ENCODE assay signal across 20 mouse cellular contexts in the genomic region with DNA sequence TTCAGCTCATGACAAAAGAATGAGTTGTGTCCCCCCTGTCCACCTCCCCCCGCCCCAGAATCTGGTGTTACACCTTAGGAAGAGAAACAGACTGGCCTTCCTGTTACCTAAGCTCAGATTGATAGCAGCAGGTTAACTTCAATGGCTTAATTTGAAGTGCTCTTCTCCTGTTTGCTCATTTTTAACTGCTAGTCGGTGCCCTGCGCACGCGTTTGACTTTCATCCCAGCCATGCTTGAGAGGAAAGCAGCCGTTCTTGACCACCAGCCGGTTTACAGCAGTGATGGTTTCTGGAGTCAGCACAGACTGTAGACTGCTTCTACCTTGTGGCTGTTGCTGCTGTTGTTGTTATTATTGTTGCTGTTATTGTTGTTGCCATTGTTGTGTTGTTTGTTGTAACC.
"Had no signal": no experiment of that assay in that cellular context is flagged by ENCODE, and none has a peak within 500 bp of the region (broad histone marks: within the 10 kb centered on the region; RNA-seq: fewer than 3 reads in every experiment).

No protein-coding gene starts in this region.

- H3K4me3 ChIP-seq: layer of hippocampus, adult 2 months; limb, embryonic 10.5 days; limb, embryonic 13.5 days; liver, embryonic 13.5 days; midbrain, embryonic 12.5 days; midbrain, embryonic 15.5 days; neural tube, embryonic 12.5 days; neural tube, embryonic 15.5 days had no signal

- H3K9ac ChIP-seq: limb, embryonic 13.5 days; liver, embryonic 13.5 days; midbrain, embryonic 12.5 days; midbrain, embryonic 15.5 days; neural tube, embryonic 12.5 days; neural tube, embryonic 15.5 days had no signal

- H3K27me3 ChIP-seq: limb, embryonic 13.5 days; liver, embryonic 13.5 days; midbrain, embryonic 12.5 days; midbrain, embryonic 15.5 days; neural tube, embryonic 12.5 days; neural tube, embryonic 15.5 days had no signal

- H3K27ac ChIP-seq: kidney, postnatal 0 days; layer of hippocampus, adult 2 months; limb, embryonic 10.5 days; limb, embryonic 13.5 days; liver, embryonic 13.5 days; macrophage; midbrain, embryonic 12.5 days; midbrain, embryonic 15.5 days; neural tube, embryonic 12.5 days; neural tube, embryonic 15.5 days; stomach, postnatal 0 days had no signal

- H3K4me1 ChIP-seq: limb, embryonic 10.5 days; liver, embryonic 13.5 days; midbrain, embryonic 15.5 days; neural tube, embryonic 12.5 days; neural tube, embryonic 15.5 days had no signal

- ATAC-seq: intestine, postnatal 0 days; midbrain, embryonic 15.5 days had no signal

- H3K4me2 ChIP-seq: limb, embryonic 13.5 days; liver, embryonic 13.5 days; midbrain, embryonic 12.5 days; midbrain, embryonic 15.5 days; neural tube, embryonic 12.5 days; neural tube, embryonic 15.5 days had no signal

- H3K9me3 ChIP-seq: limb, embryonic 10.5 days; limb, embryonic 13.5 days; liver, embryonic 13.5 days; midbrain, embryonic 12.5 days; midbrain, embryonic 15.5 days; neural tube, embryonic 12.5 days; neural tube, embryonic 15.5 days had no signal

- H3K36me3 ChIP-seq: liver, embryonic 13.5 days had no signal

- DNase-seq: kidney, adult 2 months; kidney, postnatal 25 days; layer of hippocampus, adult 9-11 months; liver, embryonic 13.5 days; right cerebral cortex, adult 18-20 months; right cerebral cortex, postnatal 14 days; right cerebral cortex, postnatal 4 days; thymus, adult 2 months; thymus, postnatal 25 days had no signal
